Mouse (Mus musculus): ENCODE data around the gene Per2. TPM values are rescaled to one million over a fixed set of nuclear protein-coding genes. Genes with fewer than 3 reads are reported as not detected.
A peak's percentile ranks its signal among the peaks of the same experiment; 100 is the strongest.

Per2 gene
- polyA plus RNA-seq, 1 experiment = 1.6 TPM

GRCm38 (mm10) chr1:91451547-91452084, 7.5 kb downstream of the Per2 start:
- Histone ChIP-seq H3K4me3 (ENCODE audit: insufficient read depth, low read depth, low read length) (no peak overlapping the region), H3K4me1 (ENCODE audit: control insufficient read depth, insufficient read depth, insufficient read length, low read length) (peaks cover 15% of the 10 kb centered on the region), H3K27ac (replicated peaks; ENCODE audit: low read depth, low read length) (no peak overlapping the region)

- Histone ChIP-seq H3K4me3 (ENCODE audit: insufficient read depth, low read depth, low read length) (no peak overlapping the region), H3K4me1 (ENCODE audit: control insufficient read depth, insufficient read depth, insufficient read length, low read length) (peaks cover 17% of the 10 kb centered on the region), H3K27ac (replicated peaks; ENCODE audit: low read depth, low read length) (no peak overlapping the region)
Observed at GRCm38 (mm10) chr1:91450851-91451250, 8.3 kb downstream of the Per2 start.

- H3K4me1 ChIP-seq (ENCODE audit: control insufficient read depth, insufficient read depth, insufficient read length, low read length) = peaks cover 17% of the 10 kb centered on the region
- H3K27ac ChIP-seq (replicated peaks; ENCODE audit: low read depth, low read length) = no peak overlapping the region
- no peak overlapping the region for H3K4me3 ChIP-seq (ENCODE audit: insufficient read depth, low read depth, low read length)
Observed at GRCm38 (mm10) chr1:91448688-91449087, 10.4 kb downstream of the Per2 start.

- peaks cover 17% of the 10 kb centered on the region for H3K4me1 ChIP-seq (ENCODE audit: control insufficient read depth, insufficient read depth, insufficient read length, low read length)
- H3K27ac ChIP-seq (replicated peaks; ENCODE audit: low read depth, low read length) = peak overlapping the region; percentile 78
- H3K4me3 ChIP-seq (ENCODE audit: insufficient read depth, low read depth, low read length) = no peak overlapping the region
Observed at GRCm38 (mm10) chr1:91446511-91446910, 12.6 kb downstream of the Per2 start.

GRCm38 (mm10) chr1:91446060-91446459, 13.1 kb downstream of the Per2 start:
- Histone ChIP-seq H3K4me3 (ENCODE audit: insufficient read depth, low read depth, low read length) (no peak overlapping the region), H3K4me1 (ENCODE audit: control insufficient read depth, insufficient read depth, insufficient read length, low read length) (peaks cover 17% of the 10 kb centered on the region), H3K27ac (replicated peaks; ENCODE audit: low read depth, low read length) (peak overlapping the region; percentile 78)

GRCm38 (mm10) chr1:91444841-91445830, 14.0 kb downstream of the Per2 start:
- H3K4me3 ChIP-seq (ENCODE audit: insufficient read depth, low read depth, low read length) = no peak overlapping the region
- peaks cover 17% of the 10 kb centered on the region for H3K4me1 ChIP-seq (ENCODE audit: control insufficient read depth, insufficient read depth, insufficient read length, low read length)
- peak overlapping the region; percentile 73 for H3K27ac ChIP-seq (replicated peaks; ENCODE audit: low read depth, low read length)

- no peak overlapping the region for H3K4me3 ChIP-seq (ENCODE audit: insufficient read depth, low read depth, low read length)
- peaks cover 21% of the 10 kb centered on the region for H3K4me1 ChIP-seq (ENCODE audit: control insufficient read depth, insufficient read depth, insufficient read length, low read length)
- 0 out of 2 replicates have a peak overlapping the region, but pooled peaks have one; percentile 20 for H3K27ac ChIP-seq (replicated peaks; ENCODE audit: low read depth, low read length)
Observed at GRCm38 (mm10) chr1:91442350-91442990, 16.7 kb downstream of the Per2 start.

GRCm38 (mm10) chr1:91441855-91442254, 17.3 kb downstream of the Per2 start:
- Histone ChIP-seq H3K27ac (replicated peaks; ENCODE audit: low read depth, low read length) (no peak overlapping the region), H3K4me3 (ENCODE audit: insufficient read depth, low read depth, low read length) (no peak overlapping the region), H3K4me1 (ENCODE audit: control insufficient read depth, insufficient read depth, insufficient read length, low read length) (peaks cover 25% of the 10 kb centered on the region)

- Histone ChIP-seq H3K4me1 (ENCODE audit: control insufficient read depth, insufficient read depth, insufficient read length, low read length) (peaks cover 25% of the 10 kb centered on the region), H3K27ac (replicated peaks; ENCODE audit: low read depth, low read length) (no peak overlapping the region), H3K4me3 (ENCODE audit: insufficient read depth, low read depth, low read length) (no peak overlapping the region)
Observed at GRCm38 (mm10) chr1:91439776-91440175, 19.3 kb downstream of the Per2 start.

GRCm38 (mm10) chr1:91437573-91437972, 21.6 kb downstream of the Per2 start:
- Histone ChIP-seq H3K27ac (replicated peaks; ENCODE audit: low read depth, low read length) (peak overlapping the region; percentile 99), H3K4me1 (ENCODE audit: control insufficient read depth, insufficient read depth, insufficient read length, low read length) (peaks cover 25% of the 10 kb centered on the region), H3K4me3 (ENCODE audit: insufficient read depth, low read depth, low read length) (no peak overlapping the region)

- Histone ChIP-seq H3K4me3 (ENCODE audit: insufficient read depth, low read depth, low read length) (no peak overlapping the region), H3K4me1 (ENCODE audit: control insufficient read depth, insufficient read depth, insufficient read length, low read length) (peaks cover 25% of the 10 kb centered on the region), H3K27ac (replicated peaks; ENCODE audit: low read depth, low read length) (peak overlapping the region; percentile 99)
Observed at GRCm38 (mm10) chr1:91437083-91437400, 22.1 kb downstream of the Per2 start.

GRCm38 (mm10) chr1:91436380-91437082, 22.6 kb downstream of the Per2 start:
- H3K27ac ChIP-seq (replicated peaks; ENCODE audit: low read depth, low read length) = peak overlapping the region; percentile 99
- peaks cover 25% of the 10 kb centered on the region for H3K4me1 ChIP-seq (ENCODE audit: control insufficient read depth, insufficient read depth, insufficient read length, low read length)
- H3K4me3 ChIP-seq (ENCODE audit: insufficient read depth, low read depth, low read length) = no peak overlapping the region

- Histone ChIP-seq H3K27ac (replicated peaks; ENCODE audit: low read depth, low read length) (peak overlapping the region; percentile 99), H3K4me3 (ENCODE audit: insufficient read depth, low read depth, low read length) (no peak overlapping the region), H3K4me1 (ENCODE audit: control insufficient read depth, insufficient read depth, insufficient read length, low read length) (peaks cover 25% of the 10 kb centered on the region)
Observed at GRCm38 (mm10) chr1:91435606-91436130, 23.5 kb downstream of the Per2 start.

- Histone ChIP-seq H3K27ac (replicated peaks; ENCODE audit: low read depth, low read length) (peak overlapping the region; percentile 99), H3K4me1 (ENCODE audit: control insufficient read depth, insufficient read depth, insufficient read length, low read length) (peaks cover 25% of the 10 kb centered on the region), H3K4me3 (ENCODE audit: insufficient read depth, low read depth, low read length) (no peak overlapping the region)
Observed at GRCm38 (mm10) chr1:91434905-91435304, 24.2 kb downstream of the Per2 start.

- Histone ChIP-seq H3K4me1 (ENCODE audit: control insufficient read depth, insufficient read depth, insufficient read length, low read length) (peaks cover 9% of the 10 kb centered on the region), H3K27ac (replicated peaks; ENCODE audit: low read depth, low read length) (no peak overlapping the region), H3K4me3 (ENCODE audit: insufficient read depth, low read depth, low read length) (no peak overlapping the region)
Observed at GRCm38 (mm10) chr1:91430761-91431160, 28.4 kb downstream of the Per2 start.
